Mouse (Mus musculus): ENCODE measurements around the gene Fam83b.

- no peak for TF ChIP-seq CTCF (IDR thresholded peaks at IDR 0.05; ENCODE audit: extremely low read depth, insufficient read length, insufficient replicate concordance, low read depth, low read length)
- TF ChIP-seq POLR2A (IDR thresholded peaks at IDR 0.05; ENCODE audit: low read depth, low read length), result no peak
Observed at GRCm38 (mm10) chr9:76597395-76597794, 30.5 kb upstream of the Fam83b start.

Measured in small intestine, adult 2 months (tissue).